Comparison of ENCODE assay signal across 15 mouse cellular contexts in genomic region chr14:16151815-16152214, GRCm38 (mm10).
A peak's percentile ranks its signal among the peaks of the same experiment; 100 is the strongest.
DNase-seq lines count a peak whose midpoint lies in the region; ATAC-seq lines count a peak whose summit lies in the region.
"Had no signal": no experiment of that assay in that cellular context is flagged by ENCODE, and none has a peak within 500 bp of the region (broad histone marks: within the 10 kb centered on the region; RNA-seq: fewer than 3 reads in every experiment).

No protein-coding gene starts in this region.

- peak; percentile 54 for ATAC-seq in activated CD4-positive, CD25-positive, alpha-beta regulatory T cell, adult 4 months
- no peak for ATAC-seq in megakaryocyte progenitor cell, adult 5-6 weeks (replicated peaks; ENCODE audit: poor library complexity)

- DNase-seq in CD4-positive helper T cell, adult 2 months (ENCODE audit: low read depth, low spot score), result peak; percentile 45
- peak; percentile 48 for DNase-seq in CD4-positive, CD25-positive, alpha-beta regulatory T cell, adult 2 months (ENCODE audit: low read depth, low spot score)
- no peak for DNase-seq in adrenal gland, postnatal 4 days (ENCODE audit: low spot score in 2 of 2)
- DNase-seq in adrenal gland, postnatal 10 days, result no peak
- DNase-seq: adrenal gland, postnatal 14 days; cerebellum, adult 11-12 months; cerebellum, adult 8-10 months; cerebellum, postnatal 10 days; gastrocnemius, postnatal 10 days; gastrocnemius, postnatal 36 days; heart, adult 2 months; heart, postnatal 14 days; heart, postnatal 4 days had no signal

Comparison
In these comparisons a context has a peak if more than half of its experiments do, and no peak if none do; other contexts are left out.
1. DNase-seq: peak in CD4-positive helper T cell, adult 2 months (single experiment) and CD4-positive, CD25-positive, alpha-beta regulatory T cell, adult 2 months (single experiment); none in adrenal gland, postnatal 4 days (0 of 2) and adrenal gland, postnatal 10 days (single experiment).